Mouse (Mus musculus): Measurements from ENCODE around the gene Tub. TPM values are rescaled to one million over a fixed set of nuclear protein-coding genes. Genes with fewer than 3 reads are reported as not detected.

Tub gene
- polyA plus RNA-seq, 1 experiment from 2014 or later: 0.29 TPM

DNA sequence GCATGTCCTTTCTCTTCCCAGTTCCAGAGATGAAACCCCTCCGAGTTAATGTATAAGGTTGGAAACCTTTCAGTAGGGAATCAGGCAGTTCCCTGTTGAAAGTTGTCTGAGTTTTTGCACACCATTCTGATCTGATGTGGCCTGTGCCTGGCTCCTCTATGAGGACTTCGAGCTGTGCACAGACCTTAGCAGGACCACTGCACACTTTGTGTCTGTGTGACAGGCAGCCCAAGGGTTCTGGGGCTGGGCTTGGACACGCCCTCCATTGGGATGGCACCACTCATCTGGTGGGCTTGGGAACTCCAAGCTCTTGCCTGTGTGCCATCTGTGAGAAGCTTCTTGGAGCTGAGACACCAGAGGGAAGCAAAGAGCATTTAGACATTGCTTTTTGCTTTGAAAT is 81.2 kb downstream of the Tub start:
- WGBS: 70% methylated on average over 3 of the region's 3 CpGs

DNA sequence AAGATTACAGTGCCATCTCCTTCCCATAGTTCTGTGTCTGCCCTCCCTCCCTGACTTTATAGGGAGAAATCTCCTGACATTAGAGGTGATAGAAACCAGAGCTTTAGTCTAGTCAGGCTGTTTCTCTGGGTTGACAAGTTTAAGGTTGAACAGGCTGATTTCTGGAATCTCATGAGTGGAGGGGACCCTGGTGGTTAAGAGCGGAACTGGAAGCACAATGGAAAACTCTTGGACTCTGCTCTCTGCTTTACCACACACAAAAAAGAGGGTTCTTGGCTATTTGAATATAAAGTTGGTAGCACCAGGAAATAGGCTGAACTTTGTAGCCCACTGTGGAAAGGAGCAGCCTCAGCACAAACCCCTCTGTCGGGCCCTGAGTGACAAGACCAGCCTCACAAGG is 81.9 kb downstream of the Tub start:
- no peak overlapping the region for H3K4me2 ChIP-seq
- ATAC-seq (replicated peaks; ENCODE audit: low FRiP score): no peak
- H3K4me1 ChIP-seq (replicated peaks; ENCODE audit: control insufficient read depth, insufficient read depth, low read length): no peaks in the 10 kb centered on the region
- H3K9me3 ChIP-seq (ENCODE audit: control insufficient read depth, low read length): no peaks in the 10 kb centered on the region
- H3K9ac ChIP-seq (ENCODE audit: low read depth, low read length): no peak overlapping the region
- DNase-seq (ENCODE audit: low spot score): no peak
- H3K4me3 ChIP-seq (ENCODE audit: low read depth, low read length): no peak overlapping the region
- no peaks in the 10 kb centered on the region for H3K27me3 ChIP-seq (replicated peaks; ENCODE audit: control insufficient read depth, insufficient read depth, low read length)
- H3K36me3 ChIP-seq (ENCODE audit: control insufficient read depth, insufficient read depth, low read length): no peaks in the 10 kb centered on the region
- 72% methylated on average over 2 of the region's 2 CpGs for WGBS
- no peak overlapping the region for H3K27ac ChIP-seq (ENCODE audit: low read depth, low read length)

More for the DNA sequence above, 81.2 kb downstream of the Tub start:
- Histone ChIP-seq H3K9ac (ENCODE audit: low read depth, low read length) (no peak overlapping the region), H3K9me3 (ENCODE audit: control insufficient read depth, low read length) (no peaks in the 10 kb centered on the region), H3K36me3 (ENCODE audit: control insufficient read depth, insufficient read depth, low read length) (no peaks in the 10 kb centered on the region), H3K4me3 (ENCODE audit: low read depth, low read length) (no peak overlapping the region), H3K27ac (ENCODE audit: low read depth, low read length) (no peak overlapping the region), H3K27me3 (replicated peaks; ENCODE audit: control insufficient read depth, insufficient read depth, low read length) (no peaks in the 10 kb centered on the region), H3K4me1 (replicated peaks; ENCODE audit: control insufficient read depth, insufficient read depth, low read length) (no peaks in the 10 kb centered on the region), H3K4me2 (no peak overlapping the region)
- ATAC-seq (replicated peaks; ENCODE audit: low FRiP score) (no peak), DNase-seq (ENCODE audit: low spot score) (no peak)

GRCm38 (mm10) chr7:109038121-109038735 is 88.1 kb downstream of the Tub start:
- DNase-seq (ENCODE audit: low spot score): no peak
- 78% methylated on average over 8 of the region's 8 CpGs for WGBS
- Histone ChIP-seq H3K4me1 (replicated peaks; ENCODE audit: control insufficient read depth, insufficient read depth, low read length) (no peaks in the 10 kb centered on the region), H3K9me3 (ENCODE audit: control insufficient read depth, low read length) (no peaks in the 10 kb centered on the region), H3K9ac (ENCODE audit: low read depth, low read length) (no peak overlapping the region), H3K36me3 (ENCODE audit: control insufficient read depth, insufficient read depth, low read length) (no peaks in the 10 kb centered on the region), H3K27me3 (replicated peaks; ENCODE audit: control insufficient read depth, insufficient read depth, low read length) (no peaks in the 10 kb centered on the region), H3K27ac (ENCODE audit: low read depth, low read length) (no peak overlapping the region), H3K4me3 (ENCODE audit: low read depth, low read length) (no peak overlapping the region), H3K4me2 (no peak overlapping the region)
- no peak for ATAC-seq (replicated peaks; ENCODE audit: low FRiP score)

- Histone ChIP-seq H3K36me3 (ENCODE audit: control insufficient read depth, insufficient read depth, low read length) (no peaks in the 10 kb centered on the region), H3K9ac (ENCODE audit: low read depth, low read length) (no peak overlapping the region), H3K27me3 (replicated peaks; ENCODE audit: control insufficient read depth, insufficient read depth, low read length) (no peaks in the 10 kb centered on the region), H3K4me3 (ENCODE audit: low read depth, low read length) (no peak overlapping the region), H3K4me1 (replicated peaks; ENCODE audit: control insufficient read depth, insufficient read depth, low read length) (no peaks in the 10 kb centered on the region), H3K27ac (ENCODE audit: low read depth, low read length) (no peak overlapping the region), H3K9me3 (ENCODE audit: control insufficient read depth, low read length) (no peaks in the 10 kb centered on the region), H3K4me2 (no peak overlapping the region)
- DNase-seq (ENCODE audit: low spot score) (no peak), ATAC-seq (replicated peaks; ENCODE audit: low FRiP score) (no peak)
- 52% methylated on average over 1 of the region's 1 CpGs for WGBS
Observed at GRCm38 (mm10) chr7:109038987-109039386, 88.8 kb downstream of the Tub start.

GRCm38 (mm10) chr7:109039445-109039844 is 89.3 kb downstream of the Tub start:
- H3K4me2 ChIP-seq: no peak overlapping the region
- H3K4me1 ChIP-seq (replicated peaks; ENCODE audit: control insufficient read depth, insufficient read depth, low read length): no peaks in the 10 kb centered on the region
- no peaks in the 10 kb centered on the region for H3K36me3 ChIP-seq (ENCODE audit: control insufficient read depth, insufficient read depth, low read length)
- H3K4me3 ChIP-seq (ENCODE audit: low read depth, low read length): no peak overlapping the region
- H3K9me3 ChIP-seq (ENCODE audit: control insufficient read depth, low read length): no peaks in the 10 kb centered on the region
- ATAC-seq (replicated peaks; ENCODE audit: low FRiP score): no peak
- DNase-seq (ENCODE audit: low spot score): peak; percentile 17
- no peaks in the 10 kb centered on the region for H3K27me3 ChIP-seq (replicated peaks; ENCODE audit: control insufficient read depth, insufficient read depth, low read length)
- no peak overlapping the region for H3K27ac ChIP-seq (ENCODE audit: low read depth, low read length)
- no peak overlapping the region for H3K9ac ChIP-seq (ENCODE audit: low read depth, low read length)
- 83% methylated on average over 5 of the region's 5 CpGs for WGBS

- Histone ChIP-seq H3K9ac (ENCODE audit: low read depth, low read length) (no peak overlapping the region), H3K4me1 (replicated peaks; ENCODE audit: control insufficient read depth, insufficient read depth, low read length) (no peaks in the 10 kb centered on the region), H3K4me2 (no peak overlapping the region), H3K4me3 (ENCODE audit: low read depth, low read length) (no peak overlapping the region), H3K9me3 (ENCODE audit: control insufficient read depth, low read length) (no peaks in the 10 kb centered on the region), H3K36me3 (ENCODE audit: control insufficient read depth, insufficient read depth, low read length) (no peaks in the 10 kb centered on the region), H3K27me3 (replicated peaks; ENCODE audit: control insufficient read depth, insufficient read depth, low read length) (no peaks in the 10 kb centered on the region), H3K27ac (ENCODE audit: low read depth, low read length) (no peak overlapping the region)
- no peak for ATAC-seq (replicated peaks; ENCODE audit: low FRiP score)
- 88% methylated on average over 2 of the region's 2 CpGs for WGBS
- DNase-seq (ENCODE audit: low spot score): no peak
Observed at GRCm38 (mm10) chr7:109045876-109046275, 95.7 kb downstream of the Tub start.

DNA sequence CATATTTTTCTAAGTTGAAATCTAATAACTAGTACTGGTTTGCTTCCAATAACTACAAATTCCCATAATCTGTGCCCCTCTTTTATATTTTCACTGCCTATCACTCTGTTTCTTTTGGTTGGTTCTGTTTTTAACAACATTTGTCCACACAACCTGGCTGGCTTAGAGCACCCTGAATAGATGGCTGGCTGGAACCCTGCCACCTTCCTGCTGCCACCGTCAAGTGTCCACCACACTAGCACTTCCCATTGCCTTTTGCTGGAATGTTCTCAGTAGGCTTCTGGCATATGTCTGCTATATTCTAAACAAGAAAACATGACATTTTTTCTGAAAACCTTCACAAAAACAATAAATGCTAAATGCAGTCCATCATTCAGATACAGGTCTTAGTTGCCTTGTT is 100.7 kb downstream of the Tub start:
- H3K27ac ChIP-seq (ENCODE audit: low read depth, low read length): no peak overlapping the region
- no peaks in the 10 kb centered on the region for H3K4me1 ChIP-seq (replicated peaks; ENCODE audit: control insufficient read depth, insufficient read depth, low read length)
- no peaks in the 10 kb centered on the region for H3K9me3 ChIP-seq (ENCODE audit: control insufficient read depth, low read length)
- no peak for DNase-seq (ENCODE audit: low spot score)
- no peak overlapping the region for H3K9ac ChIP-seq (ENCODE audit: low read depth, low read length)
- H3K27me3 ChIP-seq (replicated peaks; ENCODE audit: control insufficient read depth, insufficient read depth, low read length): no peaks in the 10 kb centered on the region
- no peak overlapping the region for H3K4me3 ChIP-seq (ENCODE audit: low read depth, low read length)
- WGBS: 95% methylated on average over 1 of the region's 1 CpGs
- H3K36me3 ChIP-seq (ENCODE audit: control insufficient read depth, insufficient read depth, low read length): no peaks in the 10 kb centered on the region
- ATAC-seq (replicated peaks; ENCODE audit: low FRiP score): no peak
- no peak overlapping the region for H3K4me2 ChIP-seq

- DNase-seq (ENCODE audit: low spot score) (no peak), ATAC-seq (replicated peaks; ENCODE audit: low FRiP score) (no peak)
- H3K9me3 ChIP-seq (ENCODE audit: control insufficient read depth, low read length): no peaks in the 10 kb centered on the region
- no peak overlapping the region for H3K4me3 ChIP-seq (ENCODE audit: low read depth, low read length)
- no peak overlapping the region for H3K27ac ChIP-seq (ENCODE audit: low read depth, low read length)
- WGBS: 79% methylated on average over 4 of the region's 4 CpGs
- no peaks in the 10 kb centered on the region for H3K4me1 ChIP-seq (replicated peaks; ENCODE audit: control insufficient read depth, insufficient read depth, low read length)
- H3K36me3 ChIP-seq (ENCODE audit: control insufficient read depth, insufficient read depth, low read length): no peaks in the 10 kb centered on the region
- H3K27me3 ChIP-seq (replicated peaks; ENCODE audit: control insufficient read depth, insufficient read depth, low read length): no peaks in the 10 kb centered on the region
- no peak overlapping the region for H3K9ac ChIP-seq (ENCODE audit: low read depth, low read length)
- no peak overlapping the region for H3K4me2 ChIP-seq
Observed at GRCm38 (mm10) chr7:109059536-109059935, 109.4 kb downstream of the Tub start.

GRCm38 (mm10) chr7:109069641-109070040 is 119.5 kb downstream of the Tub start:
- WGBS: 74% methylated on average over 4 of the region's 4 CpGs

More at GRCm38 (mm10) chr7:109069641-109070040, 119.5 kb downstream of the Tub start:
- Histone ChIP-seq H3K27ac (ENCODE audit: low read depth, low read length) (no peak overlapping the region), H3K36me3 (ENCODE audit: control insufficient read depth, insufficient read depth, low read length) (no peaks in the 10 kb centered on the region), H3K4me3 (ENCODE audit: low read depth, low read length) (no peak overlapping the region), H3K4me2 (no peak overlapping the region), H3K9ac (ENCODE audit: low read depth, low read length) (no peak overlapping the region), H3K4me1 (replicated peaks; ENCODE audit: control insufficient read depth, insufficient read depth, low read length) (no peaks in the 10 kb centered on the region), H3K27me3 (replicated peaks; ENCODE audit: control insufficient read depth, insufficient read depth, low read length) (no peaks in the 10 kb centered on the region), H3K9me3 (ENCODE audit: control insufficient read depth, low read length) (no peaks in the 10 kb centered on the region)
- DNase-seq (ENCODE audit: low spot score) (no peak), ATAC-seq (replicated peaks; ENCODE audit: low FRiP score) (no peak)

All from liver, embryonic 11.5 days (tissue).